Mouse (Mus musculus): ENCODE results near the gene Reps1.

Gene Reps1

DNA sequence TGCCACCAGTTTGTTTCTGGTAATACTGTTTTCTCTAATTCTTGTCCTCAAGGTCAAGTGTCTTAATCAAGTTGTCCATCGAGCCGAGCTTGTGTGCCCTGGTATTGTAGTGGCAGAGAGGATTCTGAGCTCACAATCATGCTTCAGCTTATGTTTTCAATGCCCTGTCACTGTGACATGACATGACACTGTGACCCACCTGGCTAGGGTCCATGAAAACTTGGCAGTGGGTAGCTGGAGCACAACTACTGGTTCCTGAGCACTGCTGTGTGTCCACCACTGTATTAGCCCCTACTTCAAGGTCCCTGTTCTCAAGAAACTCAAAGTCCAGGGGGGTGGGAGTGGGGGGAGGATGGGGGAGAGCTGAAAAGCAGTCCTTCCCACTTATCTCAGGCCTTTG lies 85.7 kb downstream of the Reps1 start:
- DNase-seq, result peak; percentile 9 to 13

- no peak for DNase-seq
Observed at GRCm38 (mm10) chr10:18142231-18142630, 86.6 kb downstream of the Reps1 start.

- no peak for DNase-seq
Observed at GRCm38 (mm10) chr10:18147224-18147623, 91.6 kb downstream of the Reps1 start.

- no peak for DNase-seq
Observed at GRCm38 (mm10) chr10:18162435-18162971, 106.8 kb downstream of the Reps1 start.
